Mouse (Mus musculus): ENCODE measurements at regions not wholly inside any gene's neighbourhood (a gene's known extent, or its start where the extent isn't known, plus 50 kb on each side); places are given as distances from the start of the nearest gene placed in this dataset.
"Not testable (repeated sequence)": the region's sequence is repeated elsewhere in the genome, so short reads cannot be mapped to it uniquely, and the experiment has no call there.

- not testable (repeated sequence) for TF ChIP-seq CTCF (IDR thresholded peaks at IDR 0.05; ENCODE audit: low read depth, low read length); POLR2A (IDR thresholded peaks at IDR 0.05; ENCODE audit: extremely low read depth, insufficient read depth, low read length)
Measured at GRCm38 (mm10) chr9:11107828-11108227, 203.3 kb upstream of the Cntn5 start.
